Mouse (Mus musculus): ENCODE data around the gene Ppdpf. TPM values are rescaled to one million over a fixed set of nuclear protein-coding genes. Genes with fewer than 3 reads are reported as not detected.
"Not testable (repeated sequence)": the region's sequence is repeated elsewhere in the genome, so short reads cannot be mapped to it uniquely, and the experiment has no call there.

Ppdpf gene
- total RNA-seq, 1 experiment from 2014 or later: 70.0 TPM

DNA sequence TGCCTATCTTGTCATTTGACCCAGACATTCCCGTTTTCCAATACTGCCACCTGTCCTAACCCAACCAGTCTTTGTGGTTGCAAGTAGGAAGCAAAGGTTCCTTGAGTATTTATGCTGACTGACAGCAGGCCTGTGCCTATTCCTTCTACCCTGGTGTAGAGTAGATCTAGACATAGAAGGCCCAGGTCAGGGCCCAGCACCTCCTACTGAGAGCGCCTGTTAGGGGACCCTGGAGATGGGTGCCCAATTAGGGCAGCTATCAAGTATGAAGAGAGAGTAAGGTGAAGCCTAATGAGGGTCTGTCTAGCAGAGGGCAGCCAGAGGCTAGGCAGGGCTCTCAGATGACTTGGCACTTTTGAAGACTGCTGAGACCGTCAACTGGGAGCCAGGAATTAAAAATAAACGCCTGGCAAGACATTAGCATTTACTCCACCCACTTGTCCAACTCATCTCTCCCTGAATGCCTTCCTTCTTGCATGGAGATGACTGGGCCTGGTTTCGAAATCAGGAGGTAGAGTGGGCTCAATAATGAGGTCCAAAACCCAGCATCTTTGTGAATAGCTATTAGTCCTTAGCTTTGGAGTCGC lies 29.2 kb upstream of the Ppdpf start:
- no peak for ATAC-seq (replicated peaks; ENCODE audit: low read depth, poor library complexity, severe bottlenecking)

- no peak for ATAC-seq (replicated peaks; ENCODE audit: low read depth, poor library complexity, severe bottlenecking)
Measured at GRCm38 (mm10) chr2:181158471-181158870, 28.6 kb upstream of the Ppdpf start.

GRCm38 (mm10) chr2:181159091-181159514 lies 27.9 kb upstream of the Ppdpf start:
- no peak for ATAC-seq (replicated peaks; ENCODE audit: low read depth, poor library complexity, severe bottlenecking)

DNA sequence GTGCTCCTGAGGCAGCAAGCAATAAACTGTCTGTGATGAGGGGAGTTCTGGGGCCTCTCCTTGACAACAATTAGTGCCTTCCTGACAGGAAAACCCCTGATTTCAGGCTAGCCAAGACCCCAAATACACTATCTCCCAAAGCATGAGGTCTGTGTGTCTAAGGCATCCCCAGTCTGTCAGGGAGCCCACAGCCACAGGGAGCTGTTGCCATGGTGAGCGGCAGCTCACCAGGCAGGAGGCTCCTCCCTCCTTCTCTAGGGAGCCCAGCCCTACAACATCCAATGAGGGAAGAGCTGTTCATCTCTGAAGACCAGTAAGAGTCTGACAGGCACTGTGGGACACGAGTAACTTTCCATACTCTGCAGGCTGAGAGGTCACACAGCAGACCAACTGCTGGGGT lies 27.3 kb upstream of the Ppdpf start:
- no peak for ATAC-seq (replicated peaks; ENCODE audit: low read depth, poor library complexity, severe bottlenecking)

GRCm38 (mm10) chr2:181160821-181161220 lies 26.2 kb upstream of the Ppdpf start:
- ATAC-seq (replicated peaks; ENCODE audit: low read depth, poor library complexity, severe bottlenecking): no peak

DNA sequence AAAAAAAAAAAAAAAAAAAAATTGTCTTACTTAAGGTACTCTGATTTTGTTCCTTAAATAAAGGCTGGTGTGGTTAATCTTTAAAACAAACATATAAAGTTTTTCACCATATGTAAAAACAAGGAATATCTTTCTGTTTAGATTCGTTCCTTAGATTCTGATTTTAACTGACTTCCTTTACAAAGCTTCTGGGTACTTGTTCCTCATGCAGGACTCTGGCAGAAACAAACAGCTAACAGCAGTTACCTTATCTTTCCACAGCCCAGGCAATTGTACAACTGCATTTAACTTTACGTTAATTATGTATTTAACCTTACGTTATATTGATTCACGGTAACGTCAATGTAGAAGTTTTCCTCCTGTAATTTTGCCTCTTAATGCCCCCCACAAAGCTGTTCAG lies 20.6 kb upstream of the Ppdpf start:
- no peak for ATAC-seq (replicated peaks; ENCODE audit: low read depth, poor library complexity, severe bottlenecking)

GRCm38 (mm10) chr2:181174646-181175045 lies 12.4 kb upstream of the Ppdpf start:
- no peak for ATAC-seq (replicated peaks; ENCODE audit: low read depth, poor library complexity, severe bottlenecking)

- no peak for ATAC-seq (replicated peaks; ENCODE audit: low read depth, poor library complexity, severe bottlenecking)
Measured at GRCm38 (mm10) chr2:181178015-181178414, 9.0 kb upstream of the Ppdpf start.

GRCm38 (mm10) chr2:181178471-181178870 lies 8.6 kb upstream of the Ppdpf start:
- ATAC-seq (replicated peaks; ENCODE audit: low read depth, poor library complexity, severe bottlenecking): no peak

- ATAC-seq (replicated peaks; ENCODE audit: low read depth, poor library complexity, severe bottlenecking): no peak
Measured at GRCm38 (mm10) chr2:181180898-181181297, 6.1 kb upstream of the Ppdpf start.

DNA sequence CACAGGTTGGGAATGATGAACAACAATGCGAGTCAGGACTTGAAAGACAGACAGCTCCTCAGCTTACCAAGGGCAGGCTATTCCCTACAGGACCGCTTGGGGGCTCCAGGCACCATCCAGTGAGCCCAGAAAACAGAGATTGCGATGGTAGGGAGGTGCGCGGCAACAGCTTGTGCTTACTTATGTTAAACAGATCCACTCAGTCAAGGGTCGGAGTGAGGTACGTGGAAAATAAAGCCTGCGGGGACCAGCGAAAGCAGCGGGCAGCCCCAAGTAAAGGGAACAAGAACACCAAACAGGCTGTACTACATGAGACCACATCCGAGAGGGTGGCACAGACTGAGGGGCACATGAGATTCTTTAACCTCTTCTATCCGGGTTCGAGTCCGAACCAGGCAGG lies 412 bp upstream of the Ppdpf start:
- peak; percentile 79 for ATAC-seq (replicated peaks; ENCODE audit: low read depth, poor library complexity, severe bottlenecking)

GRCm38 (mm10) chr2:181188681-181189080 lies 1.6 kb downstream of the Ppdpf start:
- ATAC-seq (replicated peaks; ENCODE audit: low read depth, poor library complexity, severe bottlenecking): no peak

DNA sequence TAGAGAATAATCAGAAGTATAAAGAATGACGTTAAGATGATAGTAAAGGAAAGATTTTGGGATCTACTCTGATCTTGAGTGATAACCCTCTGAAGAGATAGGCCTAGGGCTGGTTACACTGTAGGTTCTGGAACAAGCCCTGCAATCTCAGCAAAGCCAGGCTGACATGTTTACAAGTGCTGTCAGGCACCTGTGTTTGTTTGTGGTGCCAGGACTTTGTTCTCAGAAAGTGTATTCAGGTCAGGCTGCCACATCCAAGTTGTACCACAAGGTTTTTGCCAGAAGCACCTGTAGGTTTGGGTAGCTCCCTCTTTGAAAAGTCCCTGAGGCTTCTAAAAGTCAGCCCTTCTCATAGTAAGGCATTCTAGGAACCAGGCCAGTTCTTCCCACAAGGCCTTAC lies 2.3 kb downstream of the Ppdpf start:
- no peak for ATAC-seq (replicated peaks; ENCODE audit: low read depth, poor library complexity, severe bottlenecking)

DNA sequence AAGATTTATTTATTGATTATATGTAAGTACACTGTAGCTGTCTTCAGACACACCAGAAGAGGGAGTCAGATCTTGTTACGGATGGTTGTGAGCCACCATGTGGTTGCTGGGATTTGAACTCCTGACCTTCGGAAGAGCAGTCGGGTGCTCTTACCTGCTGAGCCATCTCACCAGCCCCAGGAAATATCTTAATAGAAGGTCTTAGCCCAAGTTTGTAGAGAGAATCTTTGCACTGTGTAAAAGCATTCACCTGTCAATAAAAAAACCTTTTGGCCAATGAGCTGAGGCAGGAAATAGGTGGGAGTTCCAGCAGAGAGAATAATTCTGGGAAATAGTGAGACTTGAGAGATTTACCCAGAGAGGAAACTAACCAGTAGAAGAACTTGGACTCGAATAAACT lies 4.3 kb downstream of the Ppdpf start:
- ATAC-seq (replicated peaks; ENCODE audit: low read depth, poor library complexity, severe bottlenecking): not testable (repeated sequence)

DNA sequence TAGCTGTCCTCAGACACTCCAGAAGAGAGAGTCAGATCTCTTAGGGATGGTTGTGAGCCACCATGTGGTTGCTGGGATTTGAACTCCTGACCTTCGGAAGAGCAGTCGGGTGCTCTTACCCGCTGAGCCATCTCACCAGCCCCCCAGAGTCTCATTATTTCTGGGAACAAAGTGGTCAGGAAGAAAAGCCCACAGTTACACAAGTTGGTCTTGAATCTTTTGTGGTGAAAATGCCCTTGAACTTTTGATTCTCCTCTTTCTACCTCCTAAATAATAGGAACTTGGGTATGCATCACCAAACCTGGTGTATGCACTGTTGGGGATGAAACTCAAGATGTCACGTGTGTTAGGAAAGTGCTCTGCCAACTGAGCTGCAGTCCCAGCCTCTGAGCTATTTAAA lies 4.9 kb downstream of the Ppdpf start:
- ATAC-seq (replicated peaks; ENCODE audit: low read depth, poor library complexity, severe bottlenecking): no peak

- peak; percentile 50; the same call in 1 of the 2 replicates for ATAC-seq (replicated peaks; ENCODE audit: low read depth, poor library complexity, severe bottlenecking)
Measured at GRCm38 (mm10) chr2:181193044-181193443, 6.0 kb downstream of the Ppdpf start.

- no peak for ATAC-seq (replicated peaks; ENCODE audit: low read depth, poor library complexity, severe bottlenecking)
Measured at GRCm38 (mm10) chr2:181196628-181197300, 9.7 kb downstream of the Ppdpf start.

DNA sequence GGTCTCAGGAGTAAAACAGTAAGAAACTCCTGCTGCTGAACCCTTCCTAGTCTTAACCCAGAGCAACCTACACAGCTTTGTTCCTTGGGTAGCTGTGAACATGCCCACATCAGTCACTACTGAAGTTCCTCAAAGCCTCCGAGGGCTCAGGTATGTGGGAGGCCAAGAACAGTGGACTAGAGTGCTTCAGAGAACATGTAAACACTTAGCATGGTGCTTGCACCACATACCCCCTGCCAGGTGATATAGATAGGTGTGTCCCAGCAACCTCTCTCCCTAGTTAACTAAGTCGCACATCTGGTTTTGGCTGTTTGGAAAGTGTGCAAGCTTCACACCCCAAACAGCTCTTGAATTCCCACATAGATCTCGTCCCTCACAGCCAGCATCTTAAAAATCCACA lies 14.6 kb downstream of the Ppdpf start:
- ATAC-seq (replicated peaks; ENCODE audit: low read depth, poor library complexity, severe bottlenecking): no peak

DNA sequence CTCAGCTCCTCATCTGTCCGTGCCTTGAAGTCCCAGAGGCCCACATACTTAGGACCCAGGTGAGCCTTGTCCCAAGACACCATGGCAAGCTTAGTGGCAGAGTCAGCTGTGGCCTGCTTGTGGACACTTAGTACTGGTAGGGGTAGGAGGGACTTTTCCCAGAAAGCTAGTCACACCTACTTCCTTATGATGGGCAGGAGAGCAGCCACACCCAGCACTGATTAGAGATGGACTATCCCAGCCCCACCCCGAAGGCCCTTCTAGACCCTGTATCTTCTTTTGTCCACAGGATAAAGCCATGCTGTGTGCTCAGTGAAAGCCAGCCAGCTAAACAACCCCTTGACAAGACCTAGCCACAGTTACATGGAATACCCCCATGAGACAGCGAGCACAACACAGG lies 15.4 kb downstream of the Ppdpf start, which contains the start of gene Ptk6:
TSS of gene Ptk6 (minus strand) at position 368 of the 400 bp plus-strand sequence.
- no peak for ATAC-seq (replicated peaks; ENCODE audit: low read depth, poor library complexity, severe bottlenecking)

- ATAC-seq (replicated peaks; ENCODE audit: low read depth, poor library complexity, severe bottlenecking): no peak
Measured at GRCm38 (mm10) chr2:181202886-181203285, 15.8 kb downstream of the Ppdpf start.

DNA sequence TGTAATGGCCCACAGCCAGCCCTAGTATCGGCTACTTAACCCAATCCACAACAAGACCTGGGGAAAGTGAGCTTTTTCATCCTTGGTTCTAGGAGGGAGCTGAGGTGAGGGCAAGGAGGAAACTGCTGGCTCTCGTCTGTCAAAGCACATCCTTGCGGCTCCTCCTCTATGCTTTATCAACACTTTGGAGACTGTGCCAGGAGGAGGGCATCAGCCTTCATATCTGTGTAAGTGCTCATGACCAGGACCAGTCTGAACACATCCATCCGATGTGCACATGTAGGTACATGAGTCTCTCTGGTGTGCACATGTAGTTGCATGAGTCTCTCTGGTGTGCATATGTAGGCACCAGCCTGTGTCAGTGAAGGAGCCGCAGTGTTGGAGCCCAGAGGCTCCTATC lies 18.6 kb downstream of the Ppdpf start:
- ATAC-seq (replicated peaks; ENCODE audit: low read depth, poor library complexity, severe bottlenecking): no peak

DNA sequence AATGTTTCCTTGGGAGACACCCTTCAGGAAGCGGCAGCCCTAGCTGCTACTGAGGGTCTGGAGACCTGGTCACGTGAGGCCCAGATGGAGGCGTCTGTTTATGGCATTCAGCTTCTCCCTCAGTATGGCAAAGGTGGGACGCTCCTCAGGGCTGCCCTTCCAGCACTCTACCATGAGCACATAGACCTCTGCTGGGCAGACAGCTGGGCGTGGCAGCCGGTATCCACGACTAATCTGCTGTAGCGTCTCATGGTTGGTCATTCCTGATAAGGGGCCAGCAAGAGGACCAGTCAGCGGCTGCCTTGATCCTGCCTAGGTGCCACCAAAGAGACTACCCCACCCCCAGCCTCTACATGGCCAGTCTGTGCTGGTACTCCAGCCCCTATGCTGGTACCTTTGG lies 19.1 kb downstream of the Ppdpf start:
- ATAC-seq (replicated peaks; ENCODE audit: low read depth, poor library complexity, severe bottlenecking): no peak

All from common myeloid progenitor, adult 5-6 weeks (primary cell).